24 mouse cellular contexts compared by ENCODE assay signal in genomic region chr11:51552091-51552490, GRCm38 (mm10).
"Had no signal": no experiment of that assay in that cellular context is flagged by ENCODE, and none has a peak within 500 bp of the region (broad histone marks: within the 10 kb centered on the region; RNA-seq: fewer than 3 reads in every experiment).

No protein-coding gene starts in this region.

- H3K4me2 ChIP-seq: kidney, embryonic 15.5 days; limb, embryonic 12.5 days; limb, embryonic 15.5 days; liver, embryonic 11.5 days; lung, embryonic 14.5 days; midbrain, embryonic 12.5 days; midbrain, embryonic 15.5 days; neural tube, embryonic 13.5 days had no signal

- H3K9me3 ChIP-seq: kidney, embryonic 15.5 days; limb, embryonic 12.5 days; limb, embryonic 15.5 days; midbrain, embryonic 12.5 days; midbrain, embryonic 15.5 days; neural tube, embryonic 13.5 days had no signal

- H3K9ac ChIP-seq: kidney, embryonic 15.5 days; limb, embryonic 12.5 days; limb, embryonic 15.5 days; liver, embryonic 14.5 days; liver, postnatal 0 days; lung, embryonic 14.5 days; midbrain, embryonic 12.5 days; midbrain, embryonic 15.5 days; neural tube, embryonic 13.5 days had no signal

- H3K27me3 ChIP-seq: kidney, embryonic 15.5 days; limb, embryonic 15.5 days; midbrain, embryonic 12.5 days; midbrain, embryonic 15.5 days; neural tube, embryonic 13.5 days had no signal

- H3K4me3 ChIP-seq: kidney, embryonic 15.5 days; left cerebral cortex, adult 2 months; limb, embryonic 12.5 days; limb, embryonic 15.5 days; midbrain, embryonic 12.5 days; midbrain, embryonic 15.5 days; neural tube, embryonic 13.5 days had no signal

- DNase-seq: kidney, adult 8-10 months; kidney, postnatal 10 days; kidney, postnatal 36 days; layer of hippocampus, postnatal 36 days; left cerebral cortex, postnatal 4 days; liver, postnatal 0 days; lung, embryonic 14.5 days; right cerebral cortex, adult 18-20 months; right cerebral cortex, postnatal 14 days; right cerebral cortex, postnatal 4 days; thymus, adult 18-20 months; thymus, postnatal 4 days had no signal

- H3K27ac ChIP-seq: left cerebral cortex, adult 2 months; limb, embryonic 12.5 days; limb, embryonic 15.5 days; liver, embryonic 14.5 days; macrophage; midbrain, embryonic 12.5 days; midbrain, embryonic 15.5 days; neural tube, embryonic 13.5 days; stomach, postnatal 0 days had no signal

- ATAC-seq: liver, postnatal 0 days; lung, postnatal 0 days; midbrain, embryonic 15.5 days had no signal

- H3K36me3 ChIP-seq: kidney, embryonic 15.5 days; limb, embryonic 12.5 days; limb, embryonic 15.5 days; midbrain, embryonic 12.5 days; midbrain, embryonic 15.5 days; neural tube, embryonic 13.5 days had no signal

- H3K4me1 ChIP-seq: midbrain, embryonic 12.5 days; midbrain, embryonic 15.5 days had no signal
